Mouse (Mus musculus): ENCODE results near the gene Xrn1.

GRCm38 (mm10) chr9:96029886-96030285 lies 75.3 kb downstream of the Xrn1 start:
- TF ChIP-seq HCFC1 (IDR thresholded peaks at IDR 0.05; ENCODE audit: borderline replicate concordance, insufficient read depth, low read length) (no peak), MAFK (IDR thresholded peaks at IDR 0.05; ENCODE audit: insufficient read depth, low read depth, low read length) (no peak), ZC3H11A (IDR thresholded peaks at IDR 0.05; ENCODE audit: borderline replicate concordance, low read depth, low read length) (no peak), CHD2 (IDR thresholded peaks at IDR 0.05; ENCODE audit: low read depth, low read length) (no peak)
